Mouse (Mus musculus) A20 (cell line): Measurements from ENCODE around the gene Tmem171.

Source experiments
- DNase-seq: peaks from one replicate; pipeline ENCODE4 v3.0.0-alpha.2; 2011; ENCODE audit warnings: low read depth, low spot score

Gene Tmem171

DNA sequence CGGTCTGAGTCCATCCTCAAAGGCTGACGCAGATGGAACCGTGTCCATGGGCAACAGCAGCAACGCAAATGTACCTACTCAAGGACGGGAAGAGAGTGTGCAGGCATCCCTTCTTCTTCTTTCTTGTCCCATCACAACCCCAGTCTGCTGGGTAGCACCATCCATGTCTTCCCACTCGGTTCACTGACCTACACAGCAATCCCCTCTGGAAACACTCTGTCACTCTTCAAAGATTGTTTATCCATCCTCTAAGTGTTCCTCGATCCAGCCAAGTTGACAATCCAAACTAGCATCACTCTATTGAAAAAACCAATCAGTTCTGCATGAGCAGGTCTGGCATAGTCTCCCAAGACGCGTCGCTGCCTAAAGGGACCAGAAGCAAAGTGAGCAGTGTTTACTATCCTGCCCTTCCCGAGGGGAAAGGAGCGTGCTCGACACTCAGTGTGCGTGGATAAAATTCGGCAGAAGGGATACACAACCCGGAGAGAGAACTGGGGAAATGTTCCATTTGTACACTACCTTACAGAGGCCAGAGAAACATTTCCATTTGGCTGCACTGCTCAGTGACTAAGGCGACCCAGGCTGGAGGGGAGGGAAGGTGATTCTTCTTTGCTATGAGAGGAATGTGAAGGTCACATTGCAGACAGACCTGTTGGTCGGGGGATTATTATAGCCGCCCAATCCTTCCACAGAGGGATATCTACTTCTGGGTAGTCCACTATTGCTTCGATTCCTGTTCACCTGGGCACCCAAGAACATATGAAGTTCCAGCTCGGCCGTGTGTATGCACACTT is 46.7 kb downstream of the Tmem171 start:
- DNase-seq, result no peak

DNA sequence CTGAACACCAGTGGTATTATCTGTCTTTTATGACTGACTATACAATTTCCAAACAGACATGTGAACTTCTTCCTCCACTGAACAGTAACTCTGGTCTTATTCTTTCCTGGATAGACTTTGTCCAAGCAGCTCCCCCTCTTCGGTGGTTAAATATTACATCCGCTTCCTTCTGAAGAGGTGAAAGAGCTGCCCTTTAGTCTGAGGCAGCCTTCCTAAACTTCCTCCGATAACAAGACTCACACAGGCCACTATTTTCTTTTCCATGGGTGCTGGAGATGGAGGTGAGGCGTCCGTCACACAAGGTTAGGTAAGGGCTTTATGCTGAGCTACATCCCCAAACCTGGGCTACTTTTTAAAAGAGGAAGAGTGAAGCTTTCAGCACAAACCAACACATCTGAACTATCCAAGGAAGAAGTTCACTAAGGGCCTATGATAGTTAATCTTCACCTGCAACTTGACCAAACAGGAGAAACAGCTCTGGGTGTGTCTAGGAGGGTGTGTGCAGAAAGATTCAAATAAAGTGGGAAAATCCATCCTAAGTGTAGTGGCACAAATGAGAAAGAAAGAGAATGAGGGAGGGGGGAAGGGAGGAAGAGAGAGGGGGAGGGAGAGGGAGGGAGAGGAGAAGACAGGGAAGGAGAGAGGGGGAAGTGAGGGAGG is 56.0 kb downstream of the Tmem171 start:
- no peak for DNase-seq

DNA sequence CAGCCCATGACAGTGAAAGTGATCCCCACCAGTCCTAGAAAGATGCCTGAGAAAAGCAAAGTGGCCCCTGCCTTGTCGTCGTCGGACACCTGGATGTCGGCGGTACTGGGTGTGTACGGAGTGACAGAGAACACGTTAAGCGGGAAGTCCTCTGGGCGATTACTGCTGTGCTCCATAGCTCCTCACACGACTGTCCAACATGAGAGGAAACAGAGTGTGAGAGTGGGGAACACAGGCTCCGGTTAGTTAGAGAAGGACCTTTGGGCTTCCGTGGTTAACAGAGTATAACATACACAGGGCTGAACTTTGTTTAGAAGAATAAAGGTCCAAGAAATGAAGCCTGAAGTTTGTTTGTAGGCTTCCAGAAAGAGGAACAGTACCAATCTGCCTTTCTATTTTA is 57.5 kb downstream of the Tmem171 start, which contains the start of gene Tmem174:
Gene Tmem174 (minus strand): TSS at position 266 of the 400 bp plus-strand sequence.
- no peak for DNase-seq

DNA sequence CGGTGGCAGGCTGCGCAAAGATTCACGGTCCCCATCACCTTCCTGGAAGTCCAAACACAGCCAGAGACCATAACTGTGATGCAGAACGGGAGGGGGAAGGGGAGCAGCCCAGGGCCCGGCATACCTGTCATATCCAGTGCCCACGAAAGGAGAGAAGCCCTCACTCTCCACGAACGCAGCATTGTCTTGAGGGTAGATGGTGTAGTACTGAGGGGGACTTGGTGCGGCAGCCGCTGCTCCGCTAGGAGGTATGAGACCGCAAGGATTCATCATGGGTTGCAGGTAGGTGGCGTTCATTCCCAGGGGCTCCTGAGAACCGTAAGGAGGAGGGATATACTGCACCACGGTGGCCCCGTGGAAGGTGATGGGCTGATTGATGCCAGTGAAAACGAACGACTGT is 58.1 kb downstream of the Tmem171 start:
- DNase-seq, result no peak
